Mouse (Mus musculus) G1E-ER4 (cell line): ENCODE results near the gene Ppp3ca. TPM values are rescaled to one million over a fixed set of nuclear protein-coding genes. Genes with fewer than 3 reads are reported as not detected.

ENCODE experiments used
- GATA1 ChIP-seq: IDR thresholded peaks from one replicate; pipeline ENCODE4 v1.8.0; 2012; ENCODE audit warnings: low read length, inconsistent platforms
- polyA plus RNA-seq: library from polyadenylated mRNA; stranded (reverse); fragments of >175 nt; gene quantifications from 2 replicates; pipeline ENCODE4 v1.2.3, GENCODE M21; 2012

The Ppp3ca gene
- polyA plus RNA-seq, 1 experiment = 119 TPM

- TF ChIP-seq GATA1 = no peak
These were observed 36.8 kb downstream of the Ppp3ca start for GRCm38 (mm10) chr3:136706771-136707170.

DNA sequence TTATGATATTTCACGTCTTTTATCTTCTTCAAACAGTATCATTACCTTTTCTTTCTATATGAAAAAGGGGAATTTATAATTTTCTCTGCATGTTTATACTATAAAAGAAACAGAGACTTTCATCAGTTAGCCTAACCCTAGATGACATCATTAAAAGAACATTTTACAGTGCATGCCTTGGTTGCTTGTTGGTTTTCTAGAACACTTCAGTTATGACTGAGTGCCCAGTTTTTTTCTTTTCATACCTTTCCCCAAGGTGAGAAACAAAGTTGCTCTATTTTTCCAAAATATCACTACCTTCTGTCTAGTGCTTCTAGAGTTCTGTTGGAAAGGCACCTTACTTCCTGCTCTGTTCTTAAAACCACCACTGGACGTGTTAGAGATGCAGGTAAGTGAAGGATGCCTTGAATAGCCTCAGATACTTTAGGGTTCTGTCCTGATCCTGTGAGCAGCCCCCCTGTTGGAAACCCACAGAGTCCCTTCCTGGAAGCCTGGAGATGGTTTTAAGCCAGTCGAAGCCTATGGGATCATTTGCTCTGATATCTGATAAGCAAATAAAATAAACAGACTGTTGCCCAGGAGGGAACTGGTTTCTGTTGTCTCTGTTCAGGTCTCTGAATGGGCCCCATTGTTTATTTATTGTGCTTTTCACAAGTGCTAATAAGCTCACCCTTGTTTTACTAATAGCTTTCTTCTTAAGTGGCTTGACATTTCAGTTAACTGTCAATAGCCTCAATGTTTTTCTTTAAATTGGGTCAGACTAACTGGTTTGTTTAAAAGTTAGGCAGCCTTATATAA is 37.5 kb downstream of the Ppp3ca start:
- TF ChIP-seq GATA1 = no peak

DNA sequence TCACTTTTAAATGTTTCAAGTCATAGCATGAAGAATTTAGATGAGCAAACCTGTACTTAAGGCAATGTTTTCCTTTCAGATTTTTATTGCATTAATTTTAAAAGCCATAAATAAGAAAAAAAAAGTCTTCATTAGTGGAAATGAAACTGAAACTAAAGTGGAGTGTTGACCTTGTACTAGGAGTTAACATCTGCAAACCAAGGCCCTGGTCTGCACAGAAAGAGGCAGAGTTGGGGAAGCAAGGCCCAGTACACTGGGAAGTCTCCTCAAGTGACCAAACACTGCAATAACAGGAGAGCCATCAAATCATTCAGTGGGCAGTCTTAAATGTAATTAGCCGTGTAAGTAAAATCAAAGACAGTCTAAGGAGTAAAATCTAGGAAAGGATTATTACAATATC is 38.3 kb downstream of the Ppp3ca start:
- no peak for TF ChIP-seq GATA1

GRCm38 (mm10) chr3:136710310-136710906 is 40.5 kb downstream of the Ppp3ca start:
- TF ChIP-seq GATA1 = no peak

- TF ChIP-seq GATA1 = no peak
These were observed 44.5 kb downstream of the Ppp3ca start for GRCm38 (mm10) chr3:136714307-136715039.

- no peak for TF ChIP-seq GATA1
These were observed 46.3 kb downstream of the Ppp3ca start for GRCm38 (mm10) chr3:136716247-136716646.

DNA sequence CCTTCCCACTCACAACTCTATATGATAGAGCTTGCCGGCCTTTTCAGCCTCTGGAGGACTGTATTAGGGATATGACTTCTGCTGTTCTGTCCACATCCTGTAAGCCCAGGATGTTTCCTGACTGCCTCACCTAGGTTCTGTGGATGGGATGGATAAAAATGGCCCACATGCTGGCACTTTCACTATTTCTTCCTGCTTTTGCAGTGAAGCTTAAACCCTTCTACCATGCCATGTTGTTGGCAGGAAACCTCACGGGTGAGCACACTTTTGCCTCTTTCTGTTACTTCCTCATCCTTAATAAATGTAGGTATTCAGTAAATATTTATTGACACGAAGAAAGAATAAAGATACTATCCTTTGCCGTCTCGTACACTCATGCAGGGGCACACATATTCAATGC is 48.5 kb downstream of the Ppp3ca start:
- TF ChIP-seq GATA1 = no peak

DNA sequence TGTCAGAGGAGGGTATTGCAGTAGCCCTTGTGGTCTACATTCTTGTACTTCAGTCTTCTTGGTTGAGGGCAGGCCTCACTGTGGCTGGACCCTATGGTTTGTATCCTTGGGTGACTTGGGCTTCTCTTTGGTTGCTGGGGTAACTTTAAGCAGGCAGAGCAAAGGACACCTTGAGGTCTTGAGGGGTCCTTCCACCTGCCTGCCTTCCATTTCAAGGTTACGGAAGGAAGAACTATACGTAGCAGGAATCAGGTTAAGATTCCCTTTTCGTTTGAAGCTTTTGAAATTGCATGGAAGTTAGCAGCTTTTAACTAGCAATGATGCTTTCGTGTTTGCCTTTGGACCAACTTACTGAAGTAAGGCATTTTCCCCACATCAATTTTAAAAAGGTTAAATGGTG is 51.3 kb downstream of the Ppp3ca start:
- no peak for TF ChIP-seq GATA1

- no peak for TF ChIP-seq GATA1
These were observed 52.0 kb downstream of the Ppp3ca start for GRCm38 (mm10) chr3:136721804-136722427.

DNA sequence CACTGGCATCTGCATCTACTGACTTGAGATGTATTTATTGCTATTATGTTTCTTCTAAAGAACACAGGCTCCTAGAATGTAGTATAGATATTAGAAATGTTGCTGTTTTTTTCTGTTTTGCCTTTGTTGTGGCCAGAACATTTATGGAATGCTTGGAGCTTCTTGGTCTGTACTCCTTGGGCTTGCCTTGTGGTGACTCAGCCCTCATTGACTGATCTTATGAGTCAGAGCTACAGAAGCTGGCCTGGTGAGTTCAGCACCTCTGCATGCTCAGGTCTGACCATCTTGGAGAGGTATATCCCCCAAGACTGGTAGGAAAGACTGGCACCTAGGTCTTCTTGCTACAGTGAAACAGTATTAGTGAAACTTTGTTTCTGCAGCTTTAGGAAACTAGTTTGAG is 52.6 kb downstream of the Ppp3ca start:
- TF ChIP-seq GATA1 = no peak

DNA sequence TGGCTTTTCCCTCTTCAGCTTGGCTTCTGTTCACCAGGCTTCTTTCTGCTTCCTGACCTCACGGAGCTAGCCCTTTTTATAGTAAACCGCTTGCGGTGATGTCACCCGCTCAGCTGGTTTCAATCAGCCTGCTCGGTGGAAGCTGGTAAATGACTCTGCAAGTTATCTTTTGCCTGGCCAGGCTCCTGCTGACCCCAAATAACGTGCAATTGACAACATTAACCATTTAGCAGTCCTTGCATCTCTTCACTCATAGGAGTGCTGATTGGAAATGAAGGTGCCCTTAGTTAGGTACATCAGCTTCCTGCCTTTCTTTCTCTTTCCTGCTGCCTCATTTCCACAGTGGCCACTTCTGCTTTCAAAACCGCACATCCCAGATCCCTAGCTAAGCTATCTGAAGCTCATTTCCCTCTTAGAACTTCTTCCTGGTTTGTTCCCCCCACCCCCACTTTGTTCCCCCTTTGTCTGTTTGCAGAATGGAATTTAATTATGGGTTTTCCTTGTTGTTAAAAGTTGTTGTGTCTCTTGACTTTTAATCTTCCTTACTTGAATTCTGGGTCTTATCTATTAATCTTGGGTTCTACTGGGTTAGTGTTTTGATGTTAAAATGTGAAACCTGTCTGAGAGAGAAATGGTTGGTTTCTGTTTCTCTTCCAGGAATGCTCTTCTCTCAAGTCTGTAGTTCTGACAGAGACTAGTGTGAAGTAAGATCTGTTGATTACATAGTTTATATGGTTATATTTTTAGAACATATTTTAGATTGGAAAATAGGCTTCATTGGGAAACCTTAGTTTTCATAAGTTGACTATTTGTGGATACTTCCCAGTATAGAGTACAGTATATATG is 55.6 kb downstream of the Ppp3ca start:
- TF ChIP-seq GATA1 = no peak

DNA sequence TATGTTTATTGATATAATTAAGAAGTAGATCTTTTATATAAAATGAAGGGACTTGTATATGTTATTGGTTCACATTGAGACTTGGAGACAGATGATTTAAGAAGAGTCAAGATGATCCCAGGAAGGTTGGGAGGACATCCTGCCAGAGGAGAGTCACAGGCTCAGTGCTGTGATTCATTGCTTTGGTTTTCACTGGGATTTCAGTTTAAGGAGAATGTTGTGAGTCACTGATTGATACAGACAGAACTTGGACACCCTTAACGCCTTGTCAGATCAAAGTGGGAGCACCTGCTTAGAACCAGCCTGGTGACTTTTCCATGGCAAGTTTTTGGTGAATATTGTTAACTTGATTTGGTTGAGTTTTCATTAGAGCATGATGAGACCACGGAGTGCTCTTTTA is 58.0 kb downstream of the Ppp3ca start:
- TF ChIP-seq GATA1 = no peak

- TF ChIP-seq GATA1 = no peak
These were observed 60.1 kb downstream of the Ppp3ca start for GRCm38 (mm10) chr3:136729978-136730377.

GRCm38 (mm10) chr3:136731579-136731978 is 61.7 kb downstream of the Ppp3ca start:
- TF ChIP-seq GATA1 = no peak

- no peak for TF ChIP-seq GATA1
These were observed 66.1 kb downstream of the Ppp3ca start for GRCm38 (mm10) chr3:136736021-136736420.
